Comparison of ENCODE assay signal across 17 mouse cellular contexts in genomic region chr10:111676255-111676654, GRCm38 (mm10).
DNase-seq lines count a peak whose midpoint lies in the region; ATAC-seq and TF ChIP-seq lines count a peak whose summit lies in the region.
"Had no signal": no experiment of that assay in that cellular context is flagged by ENCODE, and none has a peak within 500 bp of the region (broad histone marks: within the 10 kb centered on the region; RNA-seq: fewer than 3 reads in every experiment).

No protein-coding gene starts in this region.

- no peak for TF ChIP-seq CTCF in liver, adult 2 months (IDR thresholded peaks at IDR 0.05; ENCODE audit: low read depth, low read length)

- no peak overlapping the region for H3K4me3 ChIP-seq in liver, adult 2 months (ENCODE audit: insufficient read depth, low read depth, low read length)
- H3K4me3 ChIP-seq in liver, embryonic 12.5 days = no peak overlapping the region
- no peak overlapping the region for H3K4me3 ChIP-seq in intestine, embryonic 16.5 days (ENCODE audit: low read length)
- H3K4me3 ChIP-seq: erythroblast, embryonic 14.5 days; limb, embryonic 15.5 days; neural tube, embryonic 13.5 days had no signal

- 26% methylated on average over 4 of the region's 4 CpGs for WGBS in liver, adult 2 months
- WGBS in liver, embryonic 12.5 days (ENCODE audit: insufficient replicate concordance) = 5% methylated on average over 4 of the region's 4 CpGs
- 11% methylated on average over 4 of the region's 4 CpGs for WGBS in intestine, embryonic 16.5 days

- H3K36me3 ChIP-seq in liver, adult 2 months (ENCODE audit: control insufficient read depth, insufficient read depth, low read length) = no peaks in the 10 kb centered on the region
- H3K36me3 ChIP-seq in liver, embryonic 12.5 days = no peaks in the 10 kb centered on the region
- no peaks in the 10 kb centered on the region for H3K36me3 ChIP-seq in intestine, embryonic 16.5 days (ENCODE audit: control insufficient read depth, insufficient read depth, low read length)
- H3K36me3 ChIP-seq: limb, embryonic 15.5 days; neural tube, embryonic 13.5 days had no signal

- no peaks in the 10 kb centered on the region for H3K9me3 ChIP-seq in liver, embryonic 12.5 days (replicated peaks)
- no peaks in the 10 kb centered on the region for H3K9me3 ChIP-seq in intestine, embryonic 16.5 days (ENCODE audit: control insufficient read depth, low read length)
- H3K9me3 ChIP-seq: limb, embryonic 15.5 days; neural tube, embryonic 13.5 days had no signal

- H3K4me2 ChIP-seq in liver, embryonic 12.5 days = no peak overlapping the region
- no peak overlapping the region for H3K4me2 ChIP-seq in intestine, embryonic 16.5 days (ENCODE audit: low read depth, low read length)
- H3K4me2 ChIP-seq: limb, embryonic 15.5 days; neural tube, embryonic 13.5 days had no signal

- no peak overlapping the region for H3K9ac ChIP-seq in liver, adult 2 months (ENCODE audit: low read depth, low read length)
- H3K9ac ChIP-seq in liver, embryonic 12.5 days = no peak overlapping the region
- H3K9ac ChIP-seq in intestine, embryonic 16.5 days (ENCODE audit: low read depth, low read length) = no peak overlapping the region
- H3K9ac ChIP-seq: limb, embryonic 15.5 days; neural tube, embryonic 13.5 days had no signal

- peak overlapping the region; percentile 68 for H3K27ac ChIP-seq in liver, adult 2 months (replicated peaks; ENCODE audit: insufficient read depth, low read depth, low read length)
- no peak overlapping the region for H3K27ac ChIP-seq in liver, embryonic 12.5 days
- no peak overlapping the region for H3K27ac ChIP-seq in intestine, embryonic 16.5 days (ENCODE audit: low read length)
- H3K27ac ChIP-seq: limb, embryonic 15.5 days; neural tube, embryonic 13.5 days had no signal

- peak; percentile 32 for DNase-seq in liver, adult 2 months (ENCODE audit: extremely low read depth, low read depth, low spot score)
- DNase-seq in neural tube, embryonic 10.5 days (ENCODE audit: extremely low spot score, low spot score) = no peak
- DNase-seq: adrenal gland, postnatal 36 days; cerebellum, adult 11 months; midbrain, embryonic 14.5 days; retina, postnatal 1 day; spleen, adult 18-20 months; thymus, postnatal 4 days had no signal

- no peak for TF ChIP-seq POLR2A in liver, adult 2 months (IDR thresholded peaks at IDR 0.05; ENCODE audit: extremely low read depth, insufficient read depth, low read length)

- no peaks in the 10 kb centered on the region for H3K27me3 ChIP-seq in liver, adult 2 months (ENCODE audit: control insufficient read depth, insufficient read depth, low read length)
- H3K27me3 ChIP-seq in liver, embryonic 12.5 days (replicated peaks) = no peaks in the 10 kb centered on the region
- no peaks in the 10 kb centered on the region for H3K27me3 ChIP-seq in intestine, embryonic 16.5 days (replicated peaks; ENCODE audit: control insufficient read depth, insufficient read depth, low read length)
- H3K27me3 ChIP-seq: limb, embryonic 15.5 days; neural tube, embryonic 13.5 days had no signal

- H3K4me1 ChIP-seq in liver, adult 2 months (ENCODE audit: control insufficient read depth, insufficient read depth, low read length) = peaks cover 5% of the 10 kb centered on the region; the same call in 1 of the 2 replicates
- H3K4me1 ChIP-seq in liver, embryonic 12.5 days = peaks cover 43% of the 10 kb centered on the region
- H3K4me1 ChIP-seq in intestine, embryonic 16.5 days (ENCODE audit: control insufficient read depth, insufficient read depth, low read length) = peaks cover 31% of the 10 kb centered on the region

- no peaks in the 10 kb centered on the region for H3K79me2 ChIP-seq in liver, adult 2 months (ENCODE audit: control insufficient read depth, insufficient read depth, low read length)

- ATAC-seq in liver, embryonic 12.5 days = no peak
- ATAC-seq in common myeloid progenitor, adult 5-6 weeks (replicated peaks; ENCODE audit: low read depth, poor library complexity, severe bottlenecking) = peak; percentile 49
- ATAC-seq in intestine, embryonic 16.5 days = peak; percentile 61
- peak; percentile 36 for ATAC-seq in megakaryocyte progenitor cell, adult 5-6 weeks (replicated peaks; ENCODE audit: poor library complexity)
- ATAC-seq in erythroid progenitor cell, adult 5-6 weeks (replicated peaks; ENCODE audit: low FRiP score, poor library complexity, severe bottlenecking) = no peak
- ATAC-seq: inflammation-experienced regulatory T-cells, adult 6 months had no signal

Comparison
In these comparisons a context has a peak if more than half of its experiments do, and no peak if none do; other contexts are left out.
1. ATAC-seq: peak in common myeloid progenitor, adult 5-6 weeks (single experiment), intestine, embryonic 16.5 days (single experiment) and megakaryocyte progenitor cell, adult 5-6 weeks (single experiment); none in liver, embryonic 12.5 days (single experiment) and erythroid progenitor cell, adult 5-6 weeks (single experiment).